Mouse (Mus musculus): Measurements from ENCODE around the gene Mast1.
A peak's percentile ranks its signal among the peaks of the same experiment; 100 is the strongest.
"Not testable (repeated sequence)": the region's sequence is repeated elsewhere in the genome, so short reads cannot be mapped to it uniquely, and the experiment has no call there.

Gene Mast1

DNA sequence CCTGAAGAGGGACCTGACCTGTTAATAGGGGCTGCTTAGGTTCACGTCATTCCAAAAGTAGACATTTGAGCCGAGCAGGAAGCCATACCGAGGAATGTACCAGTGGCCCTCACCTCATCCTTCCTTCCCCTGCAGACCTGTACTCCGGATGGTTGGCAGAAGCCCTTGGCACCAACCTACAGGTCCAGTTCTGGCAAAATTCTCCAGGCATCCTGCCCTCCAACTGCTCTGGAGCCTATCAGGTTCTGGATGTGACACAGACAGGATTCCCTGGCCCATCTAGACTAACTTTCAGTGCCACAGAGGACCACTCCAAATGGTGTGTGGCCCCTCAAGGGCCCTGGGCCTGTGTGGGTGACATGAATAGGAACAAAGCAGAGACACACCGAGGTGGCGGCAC, 26.6 kb downstream of the Mast1 start:
- DNase-seq (ENCODE audit: low spot score in 2 of 2), result no peak

DNA sequence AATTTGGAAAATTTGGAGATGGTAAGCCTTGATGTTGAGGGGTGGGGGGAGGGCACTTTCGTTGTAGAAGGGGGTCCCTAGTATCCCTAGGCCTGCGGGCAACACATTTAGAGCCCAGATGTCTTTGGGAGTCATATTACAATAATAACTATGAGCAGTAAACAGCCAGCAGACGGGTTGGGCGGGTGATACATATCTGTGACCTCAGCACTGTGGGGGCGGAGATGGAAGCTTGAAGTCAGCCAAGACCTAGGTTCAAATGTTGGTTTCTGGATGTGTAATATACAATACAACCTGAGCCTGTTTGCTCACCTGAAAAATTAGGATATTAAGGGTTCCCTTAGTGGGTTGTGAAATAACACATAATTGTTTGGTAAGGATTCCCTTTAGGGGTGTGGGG, 27.2 kb downstream of the Mast1 start:
- no peak for DNase-seq (ENCODE audit: low spot score in 2 of 2)

DNA sequence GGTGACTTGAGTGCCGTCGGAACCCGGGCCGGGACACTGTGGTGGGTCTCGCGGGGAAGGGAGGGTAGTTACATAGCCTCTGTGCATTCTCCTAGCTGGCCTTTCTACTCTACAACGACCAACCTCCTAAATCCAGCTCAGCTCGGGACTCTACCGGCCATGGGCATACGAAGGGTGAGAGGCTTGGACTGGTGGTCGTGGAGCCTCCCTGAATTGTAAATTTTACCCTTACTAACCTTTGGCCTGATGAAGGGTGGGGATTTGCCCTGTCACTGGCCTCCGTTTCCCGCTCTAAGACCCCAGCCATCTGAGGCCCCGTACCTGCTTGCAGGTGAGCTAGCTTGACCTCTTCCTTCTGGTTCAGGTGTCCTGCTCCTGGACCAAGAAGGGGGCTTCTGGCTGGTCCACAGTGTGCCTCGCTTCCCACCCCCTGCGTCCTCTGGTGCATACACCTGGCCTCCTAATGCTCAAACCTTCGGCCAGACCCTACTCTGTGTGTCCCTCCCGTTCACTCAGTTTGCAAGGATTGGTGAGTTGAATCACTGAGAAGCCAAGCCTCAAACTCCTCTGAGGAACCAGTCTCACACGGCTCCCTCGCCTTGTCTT, 27.9 kb downstream of the Mast1 start:
- DNase-seq (ENCODE audit: low spot score in 2 of 2), result no peak

DNA sequence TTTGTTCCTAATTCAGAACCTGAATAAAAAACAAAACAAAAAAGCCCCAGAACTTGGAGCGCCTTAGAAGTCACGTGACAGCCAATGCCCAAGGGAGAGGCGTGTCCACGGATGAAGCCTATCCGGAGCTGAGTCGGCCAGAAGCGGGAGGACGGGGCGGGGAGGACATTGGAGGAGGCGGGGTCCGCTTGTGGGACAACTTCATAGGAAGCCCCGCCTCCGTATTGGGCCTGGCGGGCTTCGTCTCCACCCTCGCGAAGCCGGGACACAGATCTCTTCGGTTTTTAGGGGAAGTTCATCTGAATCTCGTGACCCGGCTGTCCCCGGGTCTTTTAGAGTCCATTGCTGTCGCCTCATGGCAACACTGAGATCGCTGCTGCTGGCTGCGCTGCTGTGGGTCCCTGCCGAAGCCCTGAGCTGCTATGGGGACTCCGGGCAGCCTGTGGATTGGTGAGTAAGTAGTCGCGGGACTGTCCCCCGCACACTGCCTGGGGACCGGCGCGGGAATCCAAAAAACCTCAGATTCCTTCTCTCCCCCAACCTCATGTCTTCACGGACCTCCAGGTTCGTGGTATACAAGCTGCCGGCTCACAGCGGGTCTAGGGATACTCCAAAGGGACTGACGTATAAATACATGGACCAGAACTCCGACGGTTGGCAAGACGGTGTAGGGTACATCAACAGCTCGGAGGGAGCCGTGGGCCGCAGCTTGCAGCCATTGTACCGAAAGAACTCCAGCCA, 28.6 kb downstream of the Mast1 start, which contains the start of gene Dnase2a:
Gene Dnase2a (plus strand): TSS at position 140 of the 741 bp plus-strand sequence.
- peak; percentile 77 to 84 for DNase-seq (ENCODE audit: low spot score in 2 of 2)

DNA sequence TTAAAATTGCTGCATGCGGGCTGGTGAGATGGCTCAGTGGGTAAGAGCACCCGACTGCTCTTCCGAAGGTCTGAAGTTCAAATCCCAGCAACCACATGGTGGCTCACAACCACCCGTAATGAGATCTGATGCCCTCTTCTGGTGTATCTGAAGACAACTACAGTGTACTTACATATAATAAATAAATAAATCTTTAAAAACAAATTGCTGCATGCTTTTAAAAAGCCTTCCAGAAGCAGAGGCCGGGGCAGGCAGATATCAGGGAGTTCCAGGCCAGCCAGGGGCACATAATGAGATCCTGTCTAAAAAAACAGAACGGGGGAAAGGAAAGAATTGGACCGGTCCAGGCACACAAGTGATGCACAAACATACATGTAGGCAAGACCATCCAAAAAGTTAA, 29.2 kb downstream of the Mast1 start:
- not testable (repeated sequence) for DNase-seq (ENCODE audit: low spot score in 2 of 2)

DNA sequence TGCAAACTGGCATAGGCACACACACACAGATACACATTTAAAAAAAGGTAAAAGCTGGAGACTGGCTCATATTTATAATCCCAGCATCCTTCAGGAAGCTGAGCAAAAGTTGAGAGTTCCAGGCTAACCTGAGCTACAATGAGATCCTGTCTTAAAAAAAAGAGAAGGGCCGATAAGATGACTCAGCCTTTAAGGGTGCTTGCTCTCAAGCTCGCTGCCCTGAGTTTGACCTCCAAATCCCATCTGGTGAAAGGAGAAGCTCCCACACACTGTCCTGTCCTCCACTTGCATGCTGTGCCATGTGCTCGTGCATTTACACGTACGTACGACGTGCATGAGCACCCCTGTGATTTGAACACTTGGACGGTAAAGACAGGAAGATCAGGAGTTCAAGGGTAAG, 29.7 kb downstream of the Mast1 start:
- no peak for DNase-seq (ENCODE audit: low spot score in 2 of 2)

DNA sequence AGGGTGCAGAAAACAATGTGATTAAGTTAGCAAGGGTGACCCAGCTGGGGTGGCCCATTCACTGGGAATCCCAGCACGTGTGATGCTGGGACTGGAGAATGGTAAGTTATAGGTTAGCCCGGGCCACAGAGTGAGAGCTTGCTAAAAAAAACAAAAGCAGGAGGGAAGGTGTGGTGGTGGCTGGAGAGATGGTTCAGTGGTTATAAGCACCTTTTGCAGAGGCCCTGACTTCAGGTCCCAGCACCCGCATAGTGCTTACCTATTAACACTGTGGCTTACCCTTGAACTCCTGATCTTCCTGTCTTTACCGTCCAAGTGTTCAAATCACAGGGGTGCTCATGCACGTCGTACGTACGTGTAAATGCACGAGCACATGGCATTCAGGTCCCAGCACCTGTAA, 30.1 kb downstream of the Mast1 start:
- DNase-seq (ENCODE audit: low spot score in 2 of 2), result no peak

DNA sequence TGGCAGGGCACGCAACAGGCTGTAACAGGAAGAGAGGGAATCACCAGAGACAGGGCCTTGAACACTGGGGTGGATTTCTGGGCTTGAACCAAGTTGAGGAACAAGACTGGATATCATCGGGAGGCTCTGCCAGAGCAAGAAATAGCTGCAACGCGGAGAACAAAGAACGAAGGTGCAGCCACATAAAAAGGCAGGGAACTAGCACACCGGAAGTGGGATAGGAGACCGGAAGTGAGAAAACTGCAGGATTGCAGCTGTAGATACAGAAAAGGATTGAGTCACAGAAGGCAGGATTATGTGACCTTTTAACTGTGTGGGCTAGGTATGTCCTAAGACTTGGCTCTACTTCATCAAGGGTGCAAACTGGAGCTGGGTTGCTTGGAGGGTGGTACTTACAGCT, 32.8 kb downstream of the Mast1 start:
- no peak for DNase-seq (ENCODE audit: low spot score in 2 of 2)

DNA sequence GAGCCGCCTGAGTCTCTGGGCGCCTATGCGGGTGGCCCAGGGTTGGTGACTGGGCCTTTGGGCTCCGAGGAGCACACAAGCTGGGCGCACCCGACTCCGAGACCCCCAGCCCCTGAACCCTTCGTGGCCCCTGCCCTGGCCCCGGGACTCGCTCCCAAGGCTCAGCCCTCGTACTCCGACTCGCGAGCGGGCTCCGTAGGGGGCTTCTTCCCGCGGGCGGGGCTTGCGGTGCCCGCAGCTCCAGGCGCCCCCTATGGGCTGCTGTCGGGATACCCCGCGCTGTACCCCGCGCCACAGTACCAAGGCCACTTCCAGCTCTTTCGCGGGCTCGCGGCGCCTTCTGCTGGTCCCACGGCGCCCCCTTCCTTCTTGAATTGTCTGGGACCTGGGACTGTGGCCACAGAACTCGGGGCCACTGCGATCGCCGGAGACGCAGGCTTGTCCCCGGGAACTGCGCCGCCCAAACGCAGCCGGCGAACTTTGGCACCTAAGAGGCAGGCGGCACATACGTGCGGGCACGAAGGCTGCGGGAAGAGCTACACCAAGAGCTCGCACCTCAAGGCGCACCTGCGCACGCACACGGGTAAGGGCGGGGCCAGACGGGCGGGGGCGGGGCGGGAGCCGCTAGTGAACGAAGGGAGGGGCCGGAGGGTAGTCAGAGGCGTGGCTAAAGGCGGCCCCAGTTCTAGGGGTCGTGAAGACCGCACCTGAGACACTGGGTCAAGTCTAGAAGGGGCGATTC, 34.1 kb downstream of the Mast1 start:
- peak; percentile 79 to 86 for DNase-seq (ENCODE audit: low spot score in 2 of 2)

DNA sequence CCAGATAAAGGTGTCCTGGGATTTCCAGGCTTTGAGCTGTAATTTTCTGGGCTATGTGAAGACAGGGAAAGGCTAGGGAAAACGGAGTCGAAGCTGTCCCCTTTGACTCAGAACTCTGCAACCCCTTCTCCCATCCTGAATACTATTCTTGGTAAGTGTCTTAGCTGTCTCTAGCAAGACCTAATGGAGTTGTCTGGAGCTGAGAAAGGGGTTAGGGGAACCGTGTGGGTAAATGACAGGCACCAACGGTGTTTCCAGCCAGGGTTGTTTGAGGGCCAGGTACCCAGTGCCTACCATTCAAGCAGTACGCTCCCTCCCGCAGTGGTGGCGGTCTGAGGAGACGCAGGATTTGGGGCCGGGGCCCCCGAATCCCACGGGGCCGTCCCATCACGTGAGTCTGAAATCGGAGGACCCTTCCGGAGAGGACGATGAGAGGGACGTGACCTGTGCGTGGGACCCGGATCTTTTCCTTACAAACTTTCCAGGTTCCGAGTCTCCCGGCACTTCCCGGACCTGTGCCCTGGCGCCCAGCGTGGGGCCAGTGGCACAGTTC, 34.7 kb downstream of the Mast1 start:
- no peak for DNase-seq (ENCODE audit: low spot score in 2 of 2)

DNA sequence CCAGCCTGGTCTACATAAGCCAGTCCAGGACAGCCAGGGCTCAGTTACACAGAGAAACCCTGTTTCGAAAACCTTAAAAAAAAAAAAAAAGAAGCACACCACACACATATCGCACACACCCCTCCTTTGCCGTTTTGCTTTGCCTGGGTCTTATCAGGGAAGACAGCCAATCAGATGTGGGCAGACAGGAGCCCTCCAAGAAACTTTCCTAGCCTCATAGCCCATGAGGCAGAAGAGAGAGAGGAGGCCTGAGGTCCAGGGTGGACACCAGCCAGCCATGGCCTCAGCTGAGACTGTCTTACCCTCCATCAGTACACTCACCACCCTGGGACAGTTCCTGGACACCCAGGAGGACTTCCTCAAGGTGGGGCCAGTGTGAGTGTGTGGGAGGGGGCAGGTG, 35.4 kb downstream of the Mast1 start, which contains the start of gene Klf1:
Gene Klf1 (plus strand): TSS at position 177 of the 400 bp plus-strand sequence.
- DNase-seq (ENCODE audit: low spot score in 2 of 2), result no peak

DNA sequence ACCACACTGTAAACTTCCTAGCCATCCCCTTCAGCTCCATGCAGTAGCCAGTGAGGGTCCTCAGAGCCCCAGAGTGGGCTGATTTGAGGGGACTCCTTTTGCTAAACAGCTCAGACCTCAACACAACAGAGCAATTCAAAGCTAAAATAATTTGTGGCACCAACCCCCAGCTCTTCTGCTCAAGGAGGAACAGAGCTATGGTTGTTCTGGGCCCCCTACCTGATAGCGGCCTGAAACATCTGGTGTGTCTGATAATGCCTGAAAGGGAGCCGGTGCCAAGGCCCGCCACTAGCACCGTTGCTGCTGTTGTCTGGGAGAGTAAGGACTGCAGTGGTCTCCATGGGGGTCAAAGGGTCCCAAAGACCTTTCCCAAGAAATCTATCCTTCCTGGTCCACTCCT, 36.1 kb downstream of the Mast1 start:
- DNase-seq (ENCODE audit: low spot score in 2 of 2), result no peak

DNA sequence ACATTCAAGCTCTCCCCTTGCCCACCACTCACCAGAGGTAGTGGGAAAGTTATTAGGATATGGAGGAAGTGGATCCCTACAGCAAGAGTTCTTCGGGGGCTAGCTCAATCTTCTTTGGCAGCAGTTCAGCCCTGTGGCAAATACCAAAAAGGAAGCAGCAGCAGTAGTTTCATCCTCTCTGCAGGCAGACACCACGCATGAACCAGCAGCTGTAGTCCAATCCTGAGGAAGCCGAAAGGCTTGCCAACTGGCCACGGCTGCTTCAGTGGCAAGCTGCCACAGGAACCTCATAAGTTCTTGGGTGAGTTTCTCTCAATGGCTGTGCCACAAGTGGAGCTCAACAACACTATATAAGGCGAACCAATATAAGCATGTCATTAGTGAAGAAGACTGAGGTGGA, 41.2 kb downstream of the Mast1 start:
- no peak for DNase-seq (ENCODE audit: low spot score in 2 of 2)

DNA sequence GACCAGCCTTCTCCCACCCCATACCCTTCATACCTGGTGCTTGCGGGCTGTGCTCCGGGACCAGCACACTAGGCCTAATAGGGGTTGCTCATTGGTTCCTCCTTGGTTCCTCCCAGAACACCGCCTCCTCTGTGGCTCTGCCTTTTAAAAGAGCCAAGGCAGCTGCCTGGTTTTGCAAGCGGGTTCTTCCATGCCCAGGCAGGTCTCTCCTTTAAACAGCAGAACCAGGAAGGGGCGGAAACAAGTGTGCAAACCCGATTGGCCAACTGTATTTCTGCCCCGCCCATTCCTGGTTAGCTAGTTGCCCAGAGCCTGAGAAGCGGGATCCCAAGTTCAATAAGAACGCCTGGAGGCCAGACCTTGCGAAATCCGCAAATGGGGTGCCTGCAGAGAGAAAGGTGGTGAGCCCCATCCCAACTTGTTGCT, 43.4 kb downstream of the Mast1 start, which contains the start of gene Gcdh:
Gene Gcdh (minus strand): TSS at position 213 of the 426 bp plus-strand sequence.
- peak; percentile 84 to 90 for DNase-seq (ENCODE audit: low spot score in 2 of 2)

DNA sequence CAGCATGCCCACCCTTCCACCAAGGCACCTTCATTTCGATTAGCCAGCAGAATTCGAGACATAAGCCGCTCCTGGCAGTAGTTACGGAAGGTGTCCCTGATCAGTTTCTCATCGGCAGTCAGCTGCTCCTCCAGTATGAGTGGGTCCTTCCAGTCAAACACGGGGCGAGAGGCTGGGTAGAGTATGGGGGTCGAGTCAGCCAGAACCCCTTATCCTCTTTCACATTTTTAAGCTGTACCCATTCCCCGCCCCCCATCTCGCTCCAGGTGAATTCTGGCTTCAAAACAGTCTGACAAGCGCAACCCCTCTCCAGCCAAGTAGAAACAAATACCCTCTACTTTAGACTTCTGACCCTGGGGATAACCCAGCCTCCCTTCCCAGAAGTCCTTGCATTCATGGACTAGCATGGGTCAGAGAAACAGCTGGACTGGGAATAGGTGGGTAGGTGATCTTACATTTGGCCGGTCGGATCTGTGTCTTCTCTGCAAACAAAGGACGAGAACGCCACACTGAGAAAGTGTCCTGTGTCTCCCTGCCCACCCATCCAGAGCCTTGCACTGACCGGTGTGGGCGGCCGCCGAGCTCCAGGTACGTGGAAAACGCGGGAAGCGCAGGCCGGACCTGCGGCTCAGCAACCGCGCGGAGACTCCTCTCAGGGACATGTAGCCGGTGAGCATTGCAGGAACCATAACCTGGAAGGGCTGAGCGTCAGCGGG, 44.0 kb downstream of the Mast1 start:
- DNase-seq (ENCODE audit: low spot score in 2 of 2), result no peak

DNA sequence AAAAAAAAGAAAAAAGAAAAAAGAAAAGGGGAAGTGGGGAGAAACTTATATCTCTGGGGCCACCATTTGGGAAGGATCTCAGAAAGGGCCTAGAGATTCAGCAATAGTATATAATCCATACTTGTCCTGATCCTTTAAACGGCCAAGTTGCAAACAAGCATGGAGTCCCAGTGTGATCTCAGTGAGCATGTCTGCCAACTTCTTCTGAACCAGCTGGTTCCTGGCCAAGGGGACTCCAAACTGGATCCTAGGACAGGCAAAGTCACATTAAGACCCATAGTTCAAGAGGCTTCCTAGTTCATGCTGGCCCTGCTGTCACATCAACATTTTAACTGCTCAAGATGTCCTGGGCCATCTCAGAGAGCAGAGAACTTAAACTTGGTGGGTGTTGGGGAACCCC, 48.0 kb downstream of the Mast1 start:
- DNase-seq (ENCODE audit: low spot score in 2 of 2), result no peak

DNA sequence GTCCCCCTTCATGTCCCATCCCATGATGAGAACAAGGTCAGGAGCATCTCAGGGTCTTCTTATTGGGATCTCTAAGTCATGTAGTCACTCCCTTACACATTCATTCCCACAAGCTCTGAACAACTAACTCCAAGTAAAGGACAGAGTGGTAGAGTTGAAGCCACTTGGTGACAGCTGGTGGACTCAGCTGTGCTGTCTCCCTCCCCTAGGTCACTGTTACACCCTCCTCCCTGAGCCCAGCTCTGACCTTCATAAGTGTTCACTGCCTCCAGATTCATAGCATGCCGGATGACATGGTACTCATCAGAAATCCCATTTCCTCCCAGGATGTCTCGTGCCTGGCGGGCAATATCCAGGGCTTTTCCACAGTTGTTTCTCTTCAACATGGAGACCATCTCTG, 48.9 kb downstream of the Mast1 start:
- DNase-seq (ENCODE audit: low spot score in 2 of 2), result no peak

DNA sequence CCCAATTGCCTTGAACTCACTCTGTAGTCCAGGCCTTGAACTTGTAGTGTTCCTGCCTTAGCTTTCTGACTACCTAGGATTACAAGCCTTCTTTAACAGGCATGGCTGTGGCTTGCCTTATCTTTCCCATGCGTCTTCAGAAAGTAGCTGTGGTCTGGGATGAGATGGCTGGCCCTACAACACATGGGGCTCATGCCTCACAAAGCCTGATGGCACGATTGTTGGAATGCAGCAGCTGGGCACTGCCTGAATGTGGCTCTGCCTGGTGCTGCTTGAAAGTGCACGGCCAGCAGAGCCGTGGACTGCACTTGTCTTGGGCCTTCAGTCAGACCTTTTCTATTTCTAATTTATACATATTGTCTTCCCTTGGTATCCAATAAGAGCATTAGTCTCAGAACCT, 52.4 kb downstream of the Mast1 start:
- DNase-seq (ENCODE audit: low spot score in 2 of 2), result no peak

DNA sequence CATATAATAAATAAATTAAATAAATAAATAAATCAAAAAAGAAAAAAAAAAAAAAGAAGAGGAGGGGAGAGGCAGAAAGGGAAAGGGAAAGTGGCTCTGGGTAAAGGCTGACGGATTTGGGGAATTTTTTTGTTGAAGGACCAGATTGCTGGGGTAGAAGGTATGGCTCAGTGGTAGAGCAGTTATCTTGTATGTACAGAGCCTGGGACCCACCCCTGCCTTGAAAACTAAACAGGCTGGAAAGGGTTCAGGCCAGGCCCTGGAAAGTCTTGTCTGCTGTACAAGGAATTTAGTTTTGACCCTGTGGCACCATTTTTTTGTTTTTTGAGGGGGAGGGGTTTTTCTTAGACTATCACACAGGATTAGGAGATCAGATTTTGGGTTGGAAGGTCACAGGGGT, 58.2 kb downstream of the Mast1 start:
- DNase-seq (ENCODE audit: low spot score in 2 of 2), result no peak

DNA sequence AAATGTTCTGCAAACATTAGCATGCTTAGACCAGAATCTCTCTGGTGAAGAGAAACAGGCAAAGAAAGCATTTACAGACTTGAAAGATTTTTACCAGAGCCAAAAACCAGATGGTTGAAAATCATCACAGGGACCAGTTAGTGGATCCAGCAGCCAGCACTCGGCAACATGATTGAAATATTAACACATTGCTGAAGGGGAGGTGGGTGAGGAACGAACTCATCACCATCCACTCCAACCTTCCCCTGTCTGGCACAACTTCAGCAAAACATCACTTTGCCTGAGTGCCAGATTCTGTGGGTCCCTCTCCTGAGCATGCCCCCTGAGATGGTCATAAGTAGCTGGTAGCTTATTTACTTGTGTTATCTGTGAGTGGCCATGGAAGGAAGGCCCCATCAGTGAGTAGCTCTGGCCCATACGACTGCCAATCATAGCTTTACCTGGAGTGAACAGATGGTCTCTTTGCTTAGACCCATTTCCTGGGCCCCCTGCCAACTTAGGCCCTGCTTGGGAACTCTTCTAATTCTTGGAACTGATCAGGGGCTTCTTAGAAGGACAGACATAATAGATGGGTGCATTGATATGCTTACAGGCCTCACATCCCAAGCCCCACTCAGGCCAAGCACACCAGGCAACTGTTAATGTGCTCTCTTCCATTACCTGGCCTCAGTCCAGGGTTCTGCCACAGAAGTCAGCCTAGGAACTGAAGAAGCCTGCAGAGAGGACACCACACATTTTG, 59.7 kb downstream of the Mast1 start:
- no peak for DNase-seq (ENCODE audit: low spot score in 2 of 2)

DNA sequence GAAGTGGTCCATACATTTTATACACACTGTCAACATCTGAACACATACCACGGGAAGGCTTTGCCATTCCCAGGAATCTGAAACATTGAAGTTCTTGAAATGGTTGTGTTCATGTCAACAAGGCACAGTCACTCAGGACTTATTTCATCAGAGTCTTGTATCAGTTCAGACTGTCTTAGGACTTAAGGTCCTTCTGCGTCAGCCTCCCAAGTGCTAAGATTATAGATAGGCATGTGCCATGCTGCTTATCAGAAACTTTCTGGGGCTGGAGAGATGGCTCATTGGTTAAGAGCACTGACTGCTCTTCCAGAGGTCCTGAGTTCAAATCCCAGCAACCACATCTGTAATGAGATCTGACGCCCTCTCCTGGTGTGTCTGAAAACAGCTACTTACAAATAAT, 62.8 kb downstream of the Mast1 start:
- DNase-seq (ENCODE audit: low spot score in 2 of 2), result no peak

Measured in frontal cortex, postnatal 14 days (tissue).